Mouse (Mus musculus): ENCODE measurements at regions not wholly inside any gene's neighbourhood (a gene's known extent, or its start where the extent isn't known, plus 50 kb on each side); places are given as distances from the start of the nearest gene placed in this dataset.
A peak's percentile ranks its signal among the peaks of the same experiment; 100 is the strongest.
"Not testable (repeated sequence)": the region's sequence is repeated elsewhere in the genome, so short reads cannot be mapped to it uniquely, and the experiment has no call there.

GRCm38 (mm10) chrX:50618936-50619335, 190.6 kb upstream of the Olfr1324 start:
- Histone ChIP-seq H3K4me3 (no peak overlapping the region), H3K27ac (peak overlapping the region; percentile 77; the same call in 1 of the 2 replicates), H3K27me3 (ENCODE audit: control insufficient read depth, insufficient read depth, low read length) (no peaks in the 10 kb centered on the region), H3K4me1 (ENCODE audit: control insufficient read depth, insufficient read depth, low read length) (no peaks in the 10 kb centered on the region), H3K36me3 (ENCODE audit: control insufficient read depth, insufficient read depth, low read length) (no peaks in the 10 kb centered on the region), H3K79me2 (replicated peaks; ENCODE audit: control insufficient read depth, insufficient read depth, low read length) (no peaks in the 10 kb centered on the region), H3K9ac (ENCODE audit: low read depth, low read length) (no peak overlapping the region)
- TF ChIP-seq EP300 (IDR thresholded peaks at IDR 0.05; ENCODE audit: insufficient read depth, low read depth, low read length) (no peak), CTCF (IDR thresholded peaks at IDR 0.05) (no peak), POLR2A (IDR thresholded peaks at IDR 0.05; ENCODE audit: insufficient read depth, low read depth, low read length) (no peak)
- 48% methylated on average over 4 of the region's 4 CpGs for WGBS
- intact Hi-C loops (cut with DNase I) = no loop called here
- DNase-seq = no peak

- H3K36me3 ChIP-seq (ENCODE audit: control insufficient read depth, insufficient read depth, low read length); H3K4me1 ChIP-seq (ENCODE audit: control insufficient read depth, insufficient read depth, low read length); H3K9ac ChIP-seq (ENCODE audit: low read depth, low read length); H3K79me2 ChIP-seq (replicated peaks; ENCODE audit: control insufficient read depth, insufficient read depth, low read length); intact Hi-C loops (cut with DNase I); H3K27me3 ChIP-seq (ENCODE audit: control insufficient read depth, insufficient read depth, low read length): not testable (repeated sequence)
- DNase-seq = peak; percentile 3 to 96
- peak; percentile 70 for TF ChIP-seq CTCF (IDR thresholded peaks at IDR 0.05)
- 42% methylated on average over 8 of the region's 8 CpGs for WGBS
- Histone ChIP-seq H3K4me3 (peak overlapping the region; percentile 40), H3K27ac (peak overlapping the region; percentile 72)
Measured at GRCm38 (mm10) chrX:50616920-50617319, 188.6 kb upstream of the Olfr1324 start.

- peak in 1 of 2 experiments; percentile 82 for DNase-seq
- WGBS = 66% methylated on average over 3 of the region's 3 CpGs
- H3K36me3 ChIP-seq (ENCODE audit: control insufficient read depth, insufficient read depth, low read length); H3K79me2 ChIP-seq (replicated peaks; ENCODE audit: control insufficient read depth, insufficient read depth, low read length); H3K27me3 ChIP-seq (ENCODE audit: control insufficient read depth, insufficient read depth, low read length); H3K4me1 ChIP-seq (ENCODE audit: control insufficient read depth, insufficient read depth, low read length); H3K9ac ChIP-seq (ENCODE audit: low read depth, low read length): not testable (repeated sequence)
- TF ChIP-seq CTCF (IDR thresholded peaks at IDR 0.05) = peak; percentile 71
- Histone ChIP-seq H3K27ac (peak overlapping the region; percentile 73), H3K4me3 (peak overlapping the region; percentile 45)
- intact Hi-C loops (cut with DNase I) = loop anchor here (5.0 kb wide), 1 partner anchor 63 kb away; no protein-coding TSS in a partner anchor
Measured at GRCm38 (mm10) chrX:50614874-50615273, 186.6 kb upstream of the Olfr1324 start.

- DNase-seq = peak in 1 of 2 experiments; percentile 85
- 69% methylated on average over 6 of the region's 6 CpGs for WGBS
- H3K27me3 ChIP-seq (ENCODE audit: control insufficient read depth, insufficient read depth, low read length); H3K36me3 ChIP-seq (ENCODE audit: control insufficient read depth, insufficient read depth, low read length); H3K9ac ChIP-seq (ENCODE audit: low read depth, low read length); H3K4me1 ChIP-seq (ENCODE audit: control insufficient read depth, insufficient read depth, low read length); H3K79me2 ChIP-seq (replicated peaks; ENCODE audit: control insufficient read depth, insufficient read depth, low read length): not testable (repeated sequence)
- peak overlapping the region; percentile 73 for H3K27ac ChIP-seq
- intact Hi-C loops (cut with DNase I) = loop anchor here (5.0 kb wide), 1 partner anchor 62 kb away; no protein-coding TSS in a partner anchor
- peak; percentile 48; the same call in 1 of the 2 replicates for TF ChIP-seq CTCF (IDR thresholded peaks at IDR 0.05)
- peak overlapping the region; percentile 45 for H3K4me3 ChIP-seq
Measured at GRCm38 (mm10) chrX:50614367-50614766, 186.1 kb upstream of the Olfr1324 start.

GRCm38 (mm10) chrX:50611765-50612591, 183.7 kb upstream of the Olfr1324 start:
- intact Hi-C loops (cut with DNase I) = loop anchor here (5.0 kb wide), 1 partner anchor 60 kb away; no protein-coding TSS in a partner anchor
- WGBS = 51% methylated on average over 9 of the region's 9 CpGs
- Histone ChIP-seq H3K27ac (peak overlapping the region; percentile 90), H3K4me1 (ENCODE audit: control insufficient read depth, insufficient read depth, low read length) (no peaks in the 10 kb centered on the region), H3K36me3 (ENCODE audit: control insufficient read depth, insufficient read depth, low read length) (no peaks in the 10 kb centered on the region), H3K27me3 (ENCODE audit: control insufficient read depth, insufficient read depth, low read length) (no peaks in the 10 kb centered on the region), H3K4me3 (peak overlapping the region; percentile 54), H3K79me2 (replicated peaks; ENCODE audit: control insufficient read depth, insufficient read depth, low read length) (no peaks in the 10 kb centered on the region), H3K9ac (ENCODE audit: low read depth, low read length) (no peak overlapping the region)
- DNase-seq = peak in 1 of 2 experiments; percentile 85
- TF ChIP-seq EP300 (IDR thresholded peaks at IDR 0.05; ENCODE audit: insufficient read depth, low read depth, low read length) (no peak), POLR2A (IDR thresholded peaks at IDR 0.05; ENCODE audit: insufficient read depth, low read depth, low read length) (no peak), CTCF (IDR thresholded peaks at IDR 0.05) (peak; percentile 66)

- H3K79me2 ChIP-seq (replicated peaks; ENCODE audit: control insufficient read depth, insufficient read depth, low read length); H3K4me1 ChIP-seq (ENCODE audit: control insufficient read depth, insufficient read depth, low read length); H3K27me3 ChIP-seq (ENCODE audit: control insufficient read depth, insufficient read depth, low read length); H3K36me3 ChIP-seq (ENCODE audit: control insufficient read depth, insufficient read depth, low read length); H3K9ac ChIP-seq (ENCODE audit: low read depth, low read length); intact Hi-C loops (cut with DNase I): not testable (repeated sequence)
- peak overlapping the region; percentile 29; the same call in 1 of the 2 replicates for H3K4me3 ChIP-seq
- 72% methylated on average over 6 of the region's 6 CpGs for WGBS
- DNase-seq = peak in 1 of 2 experiments; percentile 27
- peak overlapping the region; percentile 26; the same call in 1 of the 2 replicates for H3K27ac ChIP-seq
Measured at GRCm38 (mm10) chrX:50608141-50608540, 179.8 kb upstream of the Olfr1324 start.
